Mouse (Mus musculus): ENCODE data around the gene 2310039H08Rik.

The 2310039H08Rik gene

DNA sequence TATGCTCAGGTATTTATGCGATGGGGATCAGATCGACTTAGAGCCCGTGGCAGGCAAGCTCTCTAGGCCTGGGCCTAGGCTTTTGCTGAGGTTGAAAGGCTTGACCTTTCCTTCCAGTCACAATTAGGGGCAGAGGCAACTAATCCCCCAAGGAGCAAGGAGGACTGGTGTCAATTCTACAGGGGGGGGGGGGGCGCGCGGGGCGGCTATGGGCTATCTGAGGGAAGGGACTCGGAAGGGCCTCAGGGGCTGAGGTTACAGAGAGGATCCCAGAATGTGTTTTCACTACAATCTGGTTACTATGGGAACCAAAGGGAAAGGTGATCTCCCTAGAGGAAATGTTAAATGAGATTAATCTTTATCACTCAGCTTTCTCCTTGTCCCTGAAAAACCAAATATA is 25.0 kb downstream of the 2310039H08Rik start:
- in situ Hi-C loops (cut with MboI; ENCODE audit: unreplicated experiment in 2 of 2): no loop called here

DNA sequence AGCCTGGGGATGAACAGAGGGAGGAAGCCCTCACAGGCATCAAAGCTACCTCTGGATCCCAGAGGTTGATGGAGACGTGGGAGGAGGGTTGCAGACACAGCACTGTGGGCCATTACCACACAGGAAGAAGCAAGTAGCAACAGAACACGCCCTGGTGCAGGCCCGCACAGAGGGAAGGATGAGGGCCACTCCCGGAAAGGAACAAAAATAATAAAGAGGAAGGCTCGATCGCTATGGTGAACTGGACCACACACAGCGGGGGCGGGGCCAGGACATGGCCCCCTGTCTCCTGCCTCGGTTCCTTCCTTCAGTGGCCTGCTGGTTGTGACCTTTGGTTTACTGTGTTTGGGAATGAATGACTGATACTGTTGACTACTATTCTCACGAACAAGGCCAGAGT is 27.2 kb downstream of the 2310039H08Rik start:
- in situ Hi-C loops (cut with MboI; ENCODE audit: unreplicated experiment in 2 of 2): no loop called here

DNA sequence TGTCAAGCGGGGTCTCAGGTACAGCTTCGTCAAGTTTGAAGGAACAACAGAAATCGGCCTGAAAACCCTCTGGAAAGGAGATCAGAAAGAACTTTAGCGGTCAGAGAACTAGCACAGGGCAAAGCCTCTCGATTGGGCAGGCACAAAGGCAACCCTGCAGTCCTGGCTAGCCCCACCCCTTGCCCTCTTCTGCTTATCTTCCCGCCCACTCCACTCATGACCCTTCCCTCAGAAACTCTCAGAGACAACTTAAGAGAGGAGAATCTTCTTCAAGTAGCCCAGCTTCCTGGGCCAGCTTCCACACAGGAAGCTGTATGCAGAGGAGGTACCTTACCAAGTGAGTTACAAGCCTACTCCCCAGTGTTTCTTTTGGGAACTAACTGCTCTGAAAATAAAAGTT is 29.3 kb downstream of the 2310039H08Rik start:
- in situ Hi-C loops (cut with MboI; ENCODE audit: unreplicated experiment in 2 of 2): no loop called here

DNA sequence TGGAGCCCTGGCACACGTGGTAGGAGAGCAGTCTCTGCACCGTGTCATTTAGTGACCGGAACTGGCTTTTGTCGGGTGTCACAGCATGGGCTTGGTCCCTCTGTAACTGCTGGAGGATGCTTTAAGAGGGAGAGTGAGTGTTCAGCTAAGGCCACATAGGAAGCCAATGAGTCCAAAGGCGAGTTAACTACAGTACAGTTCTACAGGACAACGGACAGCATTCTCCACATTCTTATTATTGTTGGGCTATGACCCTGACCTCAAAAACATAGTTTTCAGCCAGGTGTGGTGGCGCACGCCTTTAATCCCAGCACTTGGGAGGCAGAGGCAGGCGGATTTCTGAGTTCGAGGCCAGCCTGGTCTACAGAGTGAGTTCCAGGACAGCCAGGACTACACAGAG is 35.9 kb downstream of the 2310039H08Rik start:
- in situ Hi-C loops (cut with MboI; ENCODE audit: unreplicated experiment in 2 of 2): no loop called here

DNA sequence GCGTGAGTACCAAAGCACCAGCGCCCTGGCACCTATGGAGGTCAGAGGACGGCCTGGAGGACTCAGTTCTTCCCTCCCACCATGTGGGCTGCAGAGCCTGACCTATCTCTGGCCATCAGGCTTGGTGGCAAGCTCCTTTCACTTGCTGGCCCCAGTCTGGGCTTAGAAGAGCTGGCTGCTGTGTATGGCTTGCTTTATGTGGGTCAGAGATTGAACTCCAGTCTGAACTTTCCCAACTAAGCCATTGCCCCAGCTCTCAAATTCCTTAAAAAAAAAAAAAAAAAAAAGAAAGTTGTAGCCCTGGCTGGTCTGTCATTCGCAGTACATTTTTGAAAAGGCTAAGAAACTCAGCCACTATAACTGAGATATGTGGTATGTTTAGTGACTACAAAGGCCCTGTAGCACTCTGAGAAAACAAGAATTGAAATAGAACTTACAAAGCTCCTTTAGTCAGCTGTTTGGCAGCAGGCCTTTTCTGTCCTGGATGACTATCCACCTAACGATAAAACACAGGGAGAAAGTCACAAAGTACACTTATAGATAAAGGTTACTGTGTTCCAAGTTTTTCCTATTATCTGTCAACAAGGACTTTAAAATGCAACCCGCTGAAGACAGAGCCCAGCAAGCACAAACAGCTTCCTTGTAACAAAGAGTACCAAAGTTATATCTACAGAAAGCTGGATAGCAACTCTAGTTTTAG is 36.8 kb downstream of the 2310039H08Rik start:
- in situ Hi-C loops (cut with MboI; ENCODE audit: unreplicated experiment in 2 of 2): no loop called here

DNA sequence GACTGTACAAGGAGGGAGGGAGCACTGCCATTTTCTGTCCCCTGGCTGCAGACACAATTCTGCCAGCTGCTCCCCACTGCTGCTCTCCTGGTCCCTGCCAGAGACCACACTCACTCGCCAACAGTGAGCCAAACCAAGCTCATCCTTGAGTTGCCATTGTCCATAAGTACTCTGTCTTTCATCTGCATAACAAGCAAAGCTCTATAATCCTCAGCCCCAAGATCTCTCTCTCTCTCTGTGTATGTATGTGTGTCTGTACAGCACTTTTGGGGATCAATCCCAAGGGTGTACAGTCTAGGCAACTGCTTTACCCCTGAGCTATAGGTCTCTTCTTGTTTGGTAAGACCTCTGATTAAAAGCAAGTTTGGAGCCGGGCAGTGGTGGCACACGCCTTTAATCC is 38.2 kb downstream of the 2310039H08Rik start:
- in situ Hi-C loops (cut with MboI; ENCODE audit: unreplicated experiment in 2 of 2): no loop called here

DNA sequence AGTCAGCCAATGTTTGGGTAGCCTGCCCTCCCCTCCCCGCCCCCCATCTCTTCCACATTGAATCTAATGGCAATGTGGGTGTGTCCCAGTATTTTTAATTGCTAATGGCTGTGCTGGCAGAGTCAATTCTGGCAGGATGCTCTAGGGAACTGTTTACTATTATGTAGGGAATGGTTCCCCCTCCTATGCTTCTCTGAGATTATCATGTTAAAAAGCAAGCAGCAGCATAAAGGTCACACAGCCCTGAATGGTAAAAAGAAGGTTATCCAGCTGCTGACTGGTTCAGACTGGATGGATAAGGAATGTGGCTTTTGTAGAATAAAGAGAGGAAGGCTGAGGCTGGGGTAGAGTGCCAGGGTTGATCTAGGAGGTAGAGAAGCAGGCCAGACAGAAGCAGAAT is 40.0 kb downstream of the 2310039H08Rik start:
- in situ Hi-C loops (cut with MboI; ENCODE audit: unreplicated experiment in 2 of 2): no loop called here

DNA sequence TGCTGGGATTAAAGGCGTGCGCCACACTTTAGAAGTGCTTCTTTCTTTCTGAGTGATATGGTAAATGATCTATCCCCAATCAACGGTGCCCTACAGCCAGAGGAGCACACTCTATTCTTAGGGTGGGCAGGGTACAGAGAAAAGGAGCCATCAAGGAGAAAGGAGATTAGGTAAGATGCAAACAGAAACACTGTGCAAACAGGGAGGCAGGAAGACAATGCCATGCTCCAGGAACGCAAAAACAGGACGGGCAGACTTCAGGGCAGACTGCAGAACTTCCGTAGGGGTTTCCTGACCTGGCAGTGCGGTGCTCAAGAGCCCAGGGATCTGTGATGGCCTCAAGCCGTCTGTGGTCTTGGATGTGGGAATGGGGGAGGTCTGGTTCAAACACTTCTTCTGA is 41.2 kb downstream of the 2310039H08Rik start:
- in situ Hi-C loops (cut with MboI; ENCODE audit: unreplicated experiment in 2 of 2): no loop called here

DNA sequence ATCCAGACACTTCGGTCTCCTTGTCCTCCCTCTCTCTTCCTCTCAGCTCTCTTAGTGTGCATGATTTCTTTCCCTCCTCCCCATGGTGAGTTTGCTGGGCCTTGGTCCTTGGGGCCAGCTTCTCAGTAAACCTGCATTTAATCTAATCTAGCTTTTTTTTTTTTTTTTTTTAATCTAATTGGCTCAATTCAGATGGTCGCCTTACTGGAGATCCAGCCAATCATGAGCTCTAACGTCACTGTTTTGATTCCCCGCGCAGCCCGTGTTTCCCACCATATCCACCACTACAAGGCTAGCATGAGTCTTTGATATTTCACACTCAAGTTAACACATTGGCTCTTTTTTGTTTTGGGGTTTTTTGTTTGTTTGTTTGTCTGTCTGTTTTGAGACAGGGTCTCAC is 42.1 kb downstream of the 2310039H08Rik start:
- in situ Hi-C loops (cut with MboI; ENCODE audit: unreplicated experiment in 2 of 2): no loop called here

DNA sequence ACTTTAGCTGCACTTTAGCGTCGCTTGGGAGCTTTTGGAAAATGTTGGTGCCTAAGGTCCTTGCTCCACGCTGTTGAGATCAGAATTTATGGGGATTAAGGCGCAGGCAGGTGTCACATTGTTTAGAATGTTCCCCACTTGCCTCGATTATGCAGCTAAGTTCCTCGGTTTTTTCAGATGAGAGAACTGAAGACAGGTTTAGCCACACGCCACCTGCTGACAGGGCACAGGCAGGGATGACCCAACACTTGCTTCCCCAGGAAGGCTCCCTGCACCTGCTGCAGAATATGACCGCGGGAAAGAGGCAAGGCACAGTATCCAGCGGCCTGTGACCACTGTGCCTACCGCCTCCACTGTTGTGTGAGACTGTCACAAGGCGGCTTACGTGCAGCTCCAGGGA is 43.9 kb downstream of the 2310039H08Rik start:
- in situ Hi-C loops (cut with MboI; ENCODE audit: unreplicated experiment in 2 of 2): no loop called here

DNA sequence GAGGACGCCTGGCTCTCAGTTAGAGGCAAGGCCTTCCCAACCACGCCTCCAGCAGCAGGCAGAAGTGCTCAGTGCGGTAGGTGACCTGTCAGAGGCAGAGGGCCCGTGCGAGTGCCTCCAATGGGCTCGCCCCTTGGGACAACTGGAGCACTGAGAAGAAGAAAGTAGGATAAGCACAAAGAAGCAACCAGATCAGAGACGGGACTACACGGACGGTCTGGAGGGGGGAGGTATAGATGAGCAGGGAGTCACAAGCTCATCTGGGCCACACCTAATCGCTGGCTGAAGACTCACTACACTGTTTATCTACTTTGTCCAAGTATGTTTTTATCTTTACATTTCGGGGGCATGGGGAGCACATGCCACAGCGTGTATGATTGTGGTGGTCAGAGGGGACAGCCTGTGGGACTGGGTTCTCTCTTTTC is 45.3 kb downstream of the 2310039H08Rik start:
- in situ Hi-C loops (cut with MboI; ENCODE audit: unreplicated experiment in 2 of 2): no loop called here

DNA sequence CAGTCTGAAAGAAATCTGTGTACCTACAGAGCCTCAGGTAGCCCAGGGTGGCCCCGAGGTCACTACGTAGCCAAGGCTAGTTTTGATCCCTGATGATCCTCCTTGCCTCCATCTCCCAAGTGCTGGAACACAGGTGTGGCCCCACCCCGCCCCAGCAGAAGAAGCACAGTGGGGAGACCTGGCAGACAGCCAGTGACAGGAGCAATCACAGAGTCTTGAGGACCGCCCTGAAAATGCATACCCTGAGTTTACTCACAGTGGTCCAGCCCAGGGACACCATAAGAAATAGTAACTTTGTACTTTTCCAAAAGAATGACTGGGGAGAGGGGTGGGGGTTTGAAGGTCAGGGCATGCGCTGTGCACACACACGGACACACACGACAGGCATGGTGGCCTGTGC is 48.2 kb downstream of the 2310039H08Rik start:
- in situ Hi-C loops (cut with MboI; ENCODE audit: unreplicated experiment in 2 of 2): loop anchor here in 1 of 2 experiments (5.0 kb wide), 1 partner anchor 52 kb away; no protein-coding TSS in a partner anchor
